In the genomic region with DNA sequence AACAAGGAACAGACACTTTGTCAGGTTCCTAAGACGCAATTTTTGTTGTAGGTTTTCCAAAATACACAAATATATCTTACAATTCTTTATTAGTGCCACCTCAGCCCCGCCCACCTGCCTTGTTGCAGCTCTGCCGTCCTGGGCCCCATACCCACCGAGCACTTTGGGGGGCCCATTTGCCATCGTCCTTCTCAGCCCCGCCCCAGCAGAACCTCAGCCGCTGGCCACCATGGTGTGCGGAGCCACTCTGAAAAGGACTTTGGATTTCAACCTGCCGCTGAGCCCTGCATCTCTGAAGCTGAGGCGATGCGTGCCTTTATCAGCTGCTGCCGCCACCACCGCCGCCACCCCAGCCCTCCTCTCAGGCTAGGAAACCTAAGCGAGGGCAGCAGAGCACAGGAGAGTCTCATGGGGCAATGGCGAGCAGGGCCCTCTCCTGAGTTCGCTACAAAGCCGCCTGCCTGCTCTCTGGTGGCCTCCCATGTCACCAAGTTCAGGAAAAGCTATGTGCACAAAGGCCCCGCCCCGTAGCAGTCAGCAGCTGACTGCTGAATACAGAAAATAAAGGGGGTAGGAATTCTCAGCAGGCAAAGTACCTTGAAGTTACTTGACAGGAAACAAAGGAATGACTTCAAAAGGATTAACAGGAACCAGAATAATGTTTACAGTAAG, we compare ENCODE assay signal across 8 mouse cellular contexts. TPM values are rescaled to one million over a fixed set of nuclear protein-coding genes. Genes with fewer than 3 reads are reported as not detected.
DNase-seq lines count a peak whose midpoint lies in the region; ATAC-seq and TF ChIP-seq lines count a peak whose summit lies in the region.

No protein-coding gene starts in this region.

- H3K27ac ChIP-seq in heart, postnatal 0 days (ENCODE audit: low read depth): no peak overlapping the region
- H3K27ac ChIP-seq in limb, embryonic 14.5 days (replicated peaks; ENCODE audit: low read depth, low read length): no peak overlapping the region
- H3K27ac ChIP-seq in neural tube, embryonic 13.5 days (replicated peaks): 0 out of 2 replicates have a peak overlapping the region, but pooled peaks have one; percentile 28

- ATAC-seq in heart, postnatal 0 days (ENCODE audit: insufficient read depth, low read depth): no peak
- ATAC-seq in limb, embryonic 14.5 days (ENCODE audit: low FRiP score, low read depth): no peak
- peak; percentile 17; the same call in 1 of the 2 replicates for ATAC-seq in neural tube, embryonic 13.5 days (ENCODE audit: low read depth)

- peak overlapping the region; percentile 46 for H3K9ac ChIP-seq in heart, postnatal 0 days (replicated peaks; ENCODE audit: low read depth, low read length)
- no peak overlapping the region for H3K9ac ChIP-seq in limb, embryonic 14.5 days (ENCODE audit: low read depth, low read length, severe bottlenecking)
- peak overlapping the region; percentile 62 for H3K9ac ChIP-seq in neural tube, embryonic 13.5 days

- H3K27me3 ChIP-seq in heart, postnatal 0 days (ENCODE audit: control insufficient read depth, insufficient read depth, low read length): peaks cover 6% of the 10 kb centered on the region
- peaks cover 10% of the 10 kb centered on the region; the same call in 1 of the 2 replicates for H3K27me3 ChIP-seq in limb, embryonic 14.5 days (ENCODE audit: control insufficient read depth, insufficient read depth, low read length)
- peaks cover 17% of the 10 kb centered on the region for H3K27me3 ChIP-seq in neural tube, embryonic 13.5 days

- no peak for TF ChIP-seq EP300 in heart, postnatal 0 days (IDR thresholded peaks at IDR 0.05; ENCODE audit: low read depth)

- no peaks in the 10 kb centered on the region for H3K36me3 ChIP-seq in heart, postnatal 0 days (replicated peaks; ENCODE audit: control insufficient read depth, insufficient read depth, low read length)
- H3K36me3 ChIP-seq in limb, embryonic 14.5 days (ENCODE audit: control insufficient read depth, insufficient read depth, low read length): no peaks in the 10 kb centered on the region
- no peaks in the 10 kb centered on the region for H3K36me3 ChIP-seq in neural tube, embryonic 13.5 days

- peak overlapping the region; percentile 57 for H3K4me2 ChIP-seq in heart, postnatal 0 days (ENCODE audit: low read depth, low read length)
- H3K4me2 ChIP-seq in limb, embryonic 14.5 days (replicated peaks; ENCODE audit: low read depth, low read length, severe bottlenecking): peak overlapping the region; percentile 21
- peak overlapping the region; percentile 53 for H3K4me2 ChIP-seq in neural tube, embryonic 13.5 days

- H3K4me1 ChIP-seq in heart, postnatal 0 days (ENCODE audit: control insufficient read depth, insufficient read depth): 0 out of 2 replicates have a peak, but pooled peaks cover 3% of the 10 kb centered on the region
- H3K4me1 ChIP-seq in limb, embryonic 14.5 days (ENCODE audit: control insufficient read depth, insufficient read depth, low read length): no peaks in the 10 kb centered on the region
- H3K4me1 ChIP-seq in neural tube, embryonic 13.5 days (replicated peaks): no peaks in the 10 kb centered on the region

- WGBS in heart, postnatal 0 days: 10% methylated on average over 20 of the region's 20 CpGs
- WGBS in limb, embryonic 14.5 days: 9% methylated on average over 20 of the region's 20 CpGs
- WGBS in neural tube, embryonic 13.5 days: 9% methylated on average over 20 of the region's 20 CpGs

- DNase-seq in adrenal gland, postnatal 10 days: peak; percentile 4
- DNase-seq in adrenal gland, adult 18-20 months (ENCODE audit: low spot score in 2 of 2): no peak
- peak; percentile 44 for DNase-seq in brain, embryonic 14.5 days (ENCODE audit: low read depth)
- DNase-seq in heart, postnatal 0 days (ENCODE audit: low spot score): peak; percentile 14
- no peak for DNase-seq in limb, embryonic 14.5 days (ENCODE audit: low spot score)
- no peak for DNase-seq in ovary, postnatal 10 days (ENCODE audit: low spot score)
- DNase-seq in cerebellum, adult 18-20 months: no peak

- no peak for TF ChIP-seq POLR2A in brain, embryonic 14.5 days (IDR thresholded peaks at IDR 0.05; ENCODE audit: borderline replicate concordance, extremely low read depth, insufficient read depth, insufficient read length, poor library complexity, severe bottlenecking)
- TF ChIP-seq POLR2A in limb, embryonic 14.5 days (IDR thresholded peaks at IDR 0.05; ENCODE audit: borderline replicate concordance, extremely low read depth, insufficient read depth, insufficient read length): no peak

- H3K9me3 ChIP-seq in heart, postnatal 0 days (replicated peaks; ENCODE audit: control insufficient read depth, low read length): no peaks in the 10 kb centered on the region
- H3K9me3 ChIP-seq in limb, embryonic 14.5 days (ENCODE audit: control insufficient read depth, low read length): no peaks in the 10 kb centered on the region
- H3K9me3 ChIP-seq in neural tube, embryonic 13.5 days: no peaks in the 10 kb centered on the region

- TF ChIP-seq CTCF in brain, embryonic 14.5 days (IDR thresholded peaks at IDR 0.05; ENCODE audit: borderline replicate concordance, extremely low read depth, insufficient read depth, insufficient read length): no peak
- no peak for TF ChIP-seq CTCF in heart, postnatal 0 days (IDR thresholded peaks at IDR 0.05; ENCODE audit: low read depth)

- H3K4me3 ChIP-seq in heart, postnatal 0 days (ENCODE audit: low read depth, low read length): peak overlapping the region; percentile 29
- 0 out of 2 replicates have a peak overlapping the region, but pooled peaks have one; percentile 5 for H3K4me3 ChIP-seq in limb, embryonic 14.5 days (replicated peaks; ENCODE audit: low read length)
- H3K4me3 ChIP-seq in neural tube, embryonic 13.5 days: peak overlapping the region; percentile 32

RNA-seq across cellular contexts. Expression of gene Psg22, which starts 28.4 kb away (rescaled TPM):
- total RNA-seq in adrenal gland, postnatal 10 days (2021): not detected
- not detected for total RNA-seq in adrenal gland, adult 18-20 months (2021)
- polyA plus RNA-seq in brain, embryonic 14.5 days (2012; rRNA removed): not detected in 2 replicates
- total RNA-seq in heart, postnatal 0 days (2014; rRNA removed; ENCODE audit: low replicate concordance): not detected in 2 replicates
- 0.05 TPM in 1 of 2 replicates, not detected in the other for polyA plus RNA-seq in heart, postnatal 0 days (2015; fragmentation: Nextera tagmentation; extraction: Ambion mirVana)
- polyA plus RNA-seq in limb, embryonic 14.5 days (2012; rRNA removed): 0.04 and 0.14 TPM in 2 replicates
- not detected in 2 replicates for polyA plus RNA-seq in limb, embryonic 14.5 days (2014; fragmentation: Nextera tagmentation; extraction: Ambion mirVana)
- not detected in 2 replicates for polyA plus RNA-seq in neural tube, embryonic 13.5 days (2015; fragmentation: Nextera tagmentation; extraction: Ambion mirVana)

RNA-seq across cellular contexts. Expression of gene Psg19, which starts 52.0 kb away (rescaled TPM):
- total RNA-seq in adrenal gland, postnatal 10 days (2021): not detected
- total RNA-seq in adrenal gland, adult 18-20 months (2021): not detected
- 0.07 TPM in 1 of 2 replicates, not detected in the other for polyA plus RNA-seq in brain, embryonic 14.5 days (2012; rRNA removed)
- total RNA-seq in heart, postnatal 0 days (2014; rRNA removed; ENCODE audit: low replicate concordance): not detected in 2 replicates
- polyA plus RNA-seq in heart, postnatal 0 days (2015; fragmentation: Nextera tagmentation; extraction: Ambion mirVana): not detected in 2 replicates
- 0.05 and 0.25 TPM in 2 replicates for polyA plus RNA-seq in limb, embryonic 14.5 days (2012; rRNA removed)
- not detected in 2 replicates for polyA plus RNA-seq in limb, embryonic 14.5 days (2014; fragmentation: Nextera tagmentation; extraction: Ambion mirVana)
- not detected in 2 replicates for polyA plus RNA-seq in neural tube, embryonic 13.5 days (2015; fragmentation: Nextera tagmentation; extraction: Ambion mirVana)

Comparison
In these comparisons a context has a peak if more than half of its experiments do, and no peak if none do; other contexts are left out.
1. DNase-seq: peak in adrenal gland, postnatal 10 days (single experiment), brain, embryonic 14.5 days (single experiment) and heart, postnatal 0 days (single experiment); none in adrenal gland, adult 18-20 months (0 of 2), limb, embryonic 14.5 days (single experiment), ovary, postnatal 10 days (single experiment) and cerebellum, adult 18-20 months (0 of 2).
2. Peak in every context shown above with its lines, with median percentiles within 50 percentile points of each other: H3K4me2 ChIP-seq and H3K4me3 ChIP-seq.